Mouse (Mus musculus): ENCODE results near the gene Lpar2.

- no peak for TF ChIP-seq GATA1 (IDR thresholded peaks at IDR 0.05; ENCODE audit: borderline replicate concordance, low read length)
- TF ChIP-seq FLI1 (IDR thresholded peaks at IDR 0.05; ENCODE audit: low read length) = no peak
Measured at GRCm38 (mm10) chr8:69801796-69802195, 20.4 kb upstream of the Lpar2 start.

Measured in megakaryocyte, embryonic 14.5 days (primary cell).